Mouse (Mus musculus) fibroblast of lung, adult 2 months (primary cell): ENCODE measurements at regions not wholly inside any gene's neighbourhood (a gene's known extent, or its start where the extent isn't known, plus 50 kb on each side); places are given as distances from the start of the nearest gene placed in this dataset.
"Not testable (repeated sequence)": the region's sequence is repeated elsewhere in the genome, so short reads cannot be mapped to it uniquely, and the experiment has no call there.

Source experiments
- DNase-seq: peaks from one replicate; pipeline ENCODE4 v3.0.0-alpha.2; 2011; ENCODE audit warnings: low read depth

GRCm38 (mm10) chr1:81637357-81637756 is 560.6 kb downstream of the Nyap2 start:
- DNase-seq: no peak

GRCm38 (mm10) chr1:81652990-81653717 is 576.4 kb downstream of the Nyap2 start:
- DNase-seq: no peak

- peak; percentile 54 for DNase-seq
Observed at GRCm38 (mm10) chr1:81661245-81661644, 571.7 kb upstream of the Gm9747 start.

GRCm38 (mm10) chr1:81671142-81671541 is 561.8 kb upstream of the Gm9747 start:
- DNase-seq: no peak

- no peak for DNase-seq
Observed at GRCm38 (mm10) chr1:81671725-81672124, 561.2 kb upstream of the Gm9747 start.

- no peak for DNase-seq
Observed at GRCm38 (mm10) chr1:81675576-81676342, 557.2 kb upstream of the Gm9747 start.

GRCm38 (mm10) chr1:81677768-81678400 is 555.0 kb upstream of the Gm9747 start:
- DNase-seq: no peak

- DNase-seq: no peak
Observed at GRCm38 (mm10) chr1:81696129-81696528, 536.8 kb upstream of the Gm9747 start.

GRCm38 (mm10) chr1:81709169-81709568 is 523.7 kb upstream of the Gm9747 start:
- no peak for DNase-seq

- DNase-seq: no peak
Observed at GRCm38 (mm10) chr1:81717091-81717490, 515.8 kb upstream of the Gm9747 start.

- no peak for DNase-seq
Observed at GRCm38 (mm10) chr1:81718233-81718632, 514.7 kb upstream of the Gm9747 start.

- no peak for DNase-seq
Observed at GRCm38 (mm10) chr1:81724859-81725258, 508.1 kb upstream of the Gm9747 start.

GRCm38 (mm10) chr1:81726268-81727132 is 506.4 kb upstream of the Gm9747 start:
- no peak for DNase-seq

- DNase-seq: no peak
Observed at GRCm38 (mm10) chr1:81737111-81737833, 495.6 kb upstream of the Gm9747 start.

GRCm38 (mm10) chr1:81738384-81738783 is 494.5 kb upstream of the Gm9747 start:
- DNase-seq: no peak

GRCm38 (mm10) chr1:81739392-81739791 is 493.5 kb upstream of the Gm9747 start:
- DNase-seq: no peak

- no peak for DNase-seq
Observed at GRCm38 (mm10) chr1:81739981-81740380, 492.9 kb upstream of the Gm9747 start.

- not testable (repeated sequence) for DNase-seq
Observed at GRCm38 (mm10) chr1:81741882-81742281, 491.0 kb upstream of the Gm9747 start.

GRCm38 (mm10) chr1:81744524-81744923 is 488.4 kb upstream of the Gm9747 start:
- no peak for DNase-seq

GRCm38 (mm10) chr1:81745024-81745960 is 487.6 kb upstream of the Gm9747 start:
- DNase-seq: no peak
